Mouse (Mus musculus) forebrain, postnatal 0 days (tissue): ENCODE measurements around the gene Ifnar2. TPM values are rescaled to one million over a fixed set of nuclear protein-coding genes. Genes with fewer than 3 reads are reported as not detected.

Experiments used
- ATAC-seq: fragments of 200-750 bp; cut with Nextera tagmentation; 2 replicates; pipeline ENCODE4 v1.8.0; 2017; ENCODE audit warnings: mild to moderate bottlenecking, moderate library complexity
- DNase-seq: peaks from one replicate; pipeline ENCODE4 v3.0.0-alpha.2; 2015
- H3K27ac ChIP-seq: fragments of 300-500 bp; sonication (generic); 2 replicates; pipeline ENCODE4 v1.5.1; 2014; ENCODE audit warnings: low read depth, mild to moderate bottlenecking, antibody characterized with exemption, low read length, moderate library complexity, mixed read lengths
- H3K27me3 ChIP-seq: fragments of 300-500 bp; sonication (generic); 2 replicates; pipeline ENCODE4 v1.6.1; 2014; ENCODE audit warnings: mild to moderate bottlenecking, low read length, mixed read lengths; ENCODE audit not compliant: insufficient read depth
- H3K36me3 ChIP-seq: fragments of 300-500 bp; sonication (generic); 2 replicates; pipeline ENCODE4 v1.6.1; 2014; ENCODE audit warnings: mild to moderate bottlenecking, moderate library complexity; ENCODE audit not compliant: insufficient read depth
- H3K4me1 ChIP-seq: fragments of 300-500 bp; sonication (generic); 2 replicates; pipeline ENCODE4 v1.6.1; 2014; ENCODE audit warnings: antibody characterized with exemption; ENCODE audit not compliant: insufficient read depth
- H3K4me2 ChIP-seq: fragments of 300-500 bp; sonication (generic); 2 replicates; pipeline ENCODE4 v1.6.1; 2014; ENCODE audit warnings: low read depth, mild to moderate bottlenecking, moderate library complexity
- H3K4me3 ChIP-seq: fragments of 300-500 bp; sonication (generic); 2 replicates; pipeline ENCODE4 v1.5.1; 2014; ENCODE audit warnings: low read depth, low read length, mixed read lengths
- H3K9ac ChIP-seq: fragments of 300-500 bp; sonication (generic); 2 replicates; pipeline ENCODE4 v1.6.1; 2014; ENCODE audit warnings: mild to moderate bottlenecking
- H3K9me3 ChIP-seq: fragments of 300-500 bp; sonication (generic); 2 replicates; pipeline ENCODE4 v1.6.1; 2016; ENCODE audit warnings: low read length
- CTCF ChIP-seq: sonication (generic); IDR thresholded peaks from 2 replicates; pipeline ENCODE4 v1.5.1; 2016; ENCODE audit warnings: antibody characterized with exemption, control low read depth, low read depth
- WGBS: fragments of 180-500 bp; shearing (Covaris S2); extraction: QIAGEN DNeasy Blood & Tissue Kit; methylation state at CpG from one replicate; pipeline ENCODE4 v1.1.7; 2014; 5-methylcytosine and 5-hydroxymethylcytosine counted together
- polyA plus RNA-seq: library from polyadenylated mRNA; unstranded; fragments of >200 nt; fragmentation: Nextera tagmentation; extraction: Ambion mirVana; gene quantifications from 2 replicates; pipeline ENCODE4 v1.2.1, GENCODE M21; 2015
- total RNA-seq: library from RNA; depleted of rRNA; stranded (reverse); fragments of >200 nt; gene quantifications from 2 replicates; pipeline ENCODE4 v1.2.3, GENCODE M21; 2014; rRNA removed

The Ifnar2 gene
- total and polyA plus RNA-seq, 2 experiments from 2014 or later: 24.5 to 53.1 TPM

GRCm38 (mm10) chr16:91448088-91448487 is 75.5 kb downstream of the Ifnar2 start:
- no peak overlapping the region for H3K27ac ChIP-seq
- H3K9ac ChIP-seq: no peak overlapping the region
- H3K36me3 ChIP-seq: no peaks in the 10 kb centered on the region
- DNase-seq (no peak), ATAC-seq (no peak)
- 96% methylated on average over 5 of the region's 5 CpGs for WGBS
- H3K27me3 ChIP-seq: no peaks in the 10 kb centered on the region
- TF ChIP-seq CTCF: no peak
- H3K4me3 ChIP-seq: no peak overlapping the region
- H3K4me1 ChIP-seq: no peaks in the 10 kb centered on the region
- H3K4me2 ChIP-seq: no peak overlapping the region
- no peaks in the 10 kb centered on the region for H3K9me3 ChIP-seq

- H3K27ac ChIP-seq: no peak overlapping the region
- H3K9me3 ChIP-seq: no peaks in the 10 kb centered on the region
- no peaks in the 10 kb centered on the region for H3K36me3 ChIP-seq
- H3K27me3 ChIP-seq: no peaks in the 10 kb centered on the region
- WGBS: 86% methylated on average over 7 of the region's 7 CpGs
- TF ChIP-seq CTCF: no peak
- ATAC-seq: no peak
- H3K4me3 ChIP-seq: no peak overlapping the region
- no peak for DNase-seq
- no peaks in the 10 kb centered on the region for H3K4me1 ChIP-seq
- H3K9ac ChIP-seq: no peak overlapping the region
- H3K4me2 ChIP-seq: no peak overlapping the region
Measured at GRCm38 (mm10) chr16:91448895-91449294, 76.3 kb downstream of the Ifnar2 start.

- ATAC-seq (no peak), DNase-seq (no peak)
- Histone ChIP-seq H3K9me3 (no peaks in the 10 kb centered on the region), H3K4me3 (no peak overlapping the region), H3K27ac (no peak overlapping the region), H3K4me2 (no peak overlapping the region), H3K4me1 (no peaks in the 10 kb centered on the region), H3K27me3 (no peaks in the 10 kb centered on the region), H3K36me3 (no peaks in the 10 kb centered on the region), H3K9ac (no peak overlapping the region)
- WGBS: 86% methylated on average over 12 of the region's 12 CpGs
- TF ChIP-seq CTCF: no peak
Measured at GRCm38 (mm10) chr16:91450137-91451064, 77.8 kb downstream of the Ifnar2 start.

- 93% methylated on average over 2 of the region's 2 CpGs for WGBS
- DNase-seq (no peak), ATAC-seq (no peak)
- no peak for TF ChIP-seq CTCF
- Histone ChIP-seq H3K4me2 (no peak overlapping the region), H3K36me3 (no peaks in the 10 kb centered on the region), H3K9me3 (no peaks in the 10 kb centered on the region), H3K27me3 (no peaks in the 10 kb centered on the region), H3K4me3 (no peak overlapping the region), H3K27ac (no peak overlapping the region), H3K9ac (no peak overlapping the region), H3K4me1 (no peaks in the 10 kb centered on the region)
Measured at GRCm38 (mm10) chr16:91451949-91452348, 79.4 kb downstream of the Ifnar2 start.

GRCm38 (mm10) chr16:91452363-91452896 is 79.8 kb downstream of the Ifnar2 start:
- WGBS: 69% methylated on average over 6 of the region's 6 CpGs
- Histone ChIP-seq H3K9me3 (no peaks in the 10 kb centered on the region), H3K4me3 (no peak overlapping the region), H3K36me3 (no peaks in the 10 kb centered on the region), H3K9ac (no peak overlapping the region), H3K4me2 (no peak overlapping the region), H3K4me1 (no peaks in the 10 kb centered on the region), H3K27ac (no peak overlapping the region), H3K27me3 (no peaks in the 10 kb centered on the region)
- no peak for ATAC-seq
- no peak for TF ChIP-seq CTCF
- DNase-seq: no peak

Other genes starting within 250 kb of the Ifnar2 start
- 32.8 and 41.0 TPM in 2 replicates for gene Olig2, start 147.3 kb upstream of the Ifnar2 start, total RNA-seq
- 11.6 and 14.7 TPM in 2 replicates for gene Olig2, start 147.3 kb upstream of the Ifnar2 start, polyA plus RNA-seq
- 103 and 130 TPM in 2 replicates for gene Olig1, start 103.0 kb upstream of the Ifnar2 start, total RNA-seq
- 127 and 138 TPM in 2 replicates for gene Olig1, start 103.0 kb upstream of the Ifnar2 start, polyA plus RNA-seq
- 6.1 TPM in 1 of 2 replicates, not detected in the other for gene Gm21970, start 18.9 kb downstream of the Ifnar2 start, total RNA-seq
- gene Gm21970, start 18.9 kb downstream of the Ifnar2 start, polyA plus RNA-seq: not detected in 2 replicates
- 5.0 and 7.9 TPM in 2 replicates for gene Il10rb, start 33.4 kb downstream of the Ifnar2 start, total RNA-seq
- 9.2 and 11.1 TPM in 2 replicates for gene Il10rb, start 33.4 kb downstream of the Ifnar2 start, polyA plus RNA-seq
- 76.7 and 82.6 TPM in 2 replicates for gene Ifnar1, start 112.5 kb downstream of the Ifnar2 start, total RNA-seq
- gene Ifnar1, start 112.5 kb downstream of the Ifnar2 start, polyA plus RNA-seq: 22.7 and 33.6 TPM in 2 replicates
- gene Ifngr2, start 174.3 kb downstream of the Ifnar2 start, total RNA-seq: 61.8 and 63.0 TPM in 2 replicates
- 112 and 146 TPM in 2 replicates for gene Ifngr2, start 174.3 kb downstream of the Ifnar2 start, polyA plus RNA-seq
- 65.2 and 65.6 TPM in 2 replicates for gene Tmem50b, start 225.0 kb downstream of the Ifnar2 start, total RNA-seq
- gene Tmem50b, start 225.0 kb downstream of the Ifnar2 start, polyA plus RNA-seq: 98.8 and 102 TPM in 2 replicates
- 3.7 and 6.1 TPM in 2 replicates for gene Dnajc28, start 246.2 kb downstream of the Ifnar2 start, total RNA-seq
- 2.8 and 3.6 TPM in 2 replicates for gene Dnajc28, start 246.2 kb downstream of the Ifnar2 start, polyA plus RNA-seq